9 mouse cellular contexts compared by ENCODE assay signal in genomic region chr17:31965623-31966022, GRCm38 (mm10).
DNase-seq lines count a peak whose midpoint lies in the region; ATAC-seq and TF ChIP-seq lines count a peak whose summit lies in the region.
"Had no signal": no experiment of that assay in that cellular context is flagged by ENCODE, and none has a peak within 500 bp of the region (broad histone marks: within the 10 kb centered on the region; RNA-seq: fewer than 3 reads in every experiment).

No protein-coding gene starts in this region.

- H3K27me3 ChIP-seq in cerebellum, adult 2 months (ENCODE audit: control insufficient read depth, insufficient read depth, low read length), result no peaks in the 10 kb centered on the region; the same call in 1 of the 2 replicates
- no peaks in the 10 kb centered on the region for H3K27me3 ChIP-seq in forebrain, embryonic 12.5 days

- no peak for ATAC-seq in forebrain, embryonic 12.5 days (ENCODE audit: low FRiP score)

- H3K36me3 ChIP-seq in forebrain, embryonic 12.5 days (replicated peaks), result no peaks in the 10 kb centered on the region

- H3K9me3 ChIP-seq in forebrain, embryonic 12.5 days, result no peaks in the 10 kb centered on the region

- TF ChIP-seq POLR2A in cerebellum, adult 2 months (IDR thresholded peaks at IDR 0.05; ENCODE audit: borderline replicate concordance, insufficient read depth, low read length), result no peak

- no peak overlapping the region for H3K27ac ChIP-seq in cerebellum, adult 2 months (ENCODE audit: insufficient read depth, low read length)
- H3K27ac ChIP-seq in forebrain, embryonic 12.5 days, result no peak overlapping the region
- H3K27ac ChIP-seq: macrophage had no signal

- no peaks in the 10 kb centered on the region for H3K4me1 ChIP-seq in cerebellum, adult 2 months (ENCODE audit: control insufficient read depth, insufficient read depth, low read length)
- H3K4me1 ChIP-seq in forebrain, embryonic 12.5 days, result no peaks in the 10 kb centered on the region

- H3K4me2 ChIP-seq in forebrain, embryonic 12.5 days, result no peak overlapping the region

- TF ChIP-seq CTCF in cerebellum, adult 2 months (IDR thresholded peaks at IDR 0.05; ENCODE audit: borderline replicate concordance, insufficient read depth, low read depth, low read length), result no peak

- peak; percentile 56 for DNase-seq in gastrocnemius, adult 18-20 months (ENCODE audit: low spot score)
- DNase-seq in gastrocnemius, postnatal 14 days, result no peak
- peak; percentile 49 for DNase-seq in forelimb bud, embryonic 11.5 days (ENCODE audit: low read depth, low spot score)
- peak; percentile 76 for DNase-seq in kidney, postnatal 10 days
- DNase-seq in lung, postnatal 4 days, result peak; percentile 36 to 46
- DNase-seq in cerebellum, adult 2 months, result no peak
- DNase-seq in thymus, postnatal 14 days, result no peak

- H3K4me3 ChIP-seq in cerebellum, adult 2 months (replicated peaks; ENCODE audit: insufficient read depth, low read depth, low read length), result no peak overlapping the region
- H3K4me3 ChIP-seq in forebrain, embryonic 12.5 days (replicated peaks), result no peak overlapping the region

- 41% methylated on average over 2 of the region's 2 CpGs for WGBS in cerebellum, adult 2 months
- 60% methylated on average over 2 of the region's 2 CpGs for WGBS in forebrain, embryonic 12.5 days

- intact Hi-C loops in gastrocnemius, postnatal 14 days (cut with DNase I; ENCODE audit: low total_unique reads), result no loop called here

- no peak overlapping the region for H3K9ac ChIP-seq in forebrain, embryonic 12.5 days

Comparison
In these comparisons a context has a peak if more than half of its experiments do, and no peak if none do; other contexts are left out.
1. DNase-seq: peak in gastrocnemius, adult 18-20 months (single experiment), forelimb bud, embryonic 11.5 days (single experiment), kidney, postnatal 10 days (single experiment) and lung, postnatal 4 days (2 of 2); none in gastrocnemius, postnatal 14 days (single experiment), cerebellum, adult 2 months (0 of 2) and thymus, postnatal 14 days (single experiment).